Mouse (Mus musculus) lung, embryonic 16.5 days (tissue): ENCODE data around the gene Itgb2. TPM values are rescaled to one million over a fixed set of nuclear protein-coding genes. Genes with fewer than 3 reads are reported as not detected.

Source experiments
- polyA plus RNA-seq: library from polyadenylated mRNA; unstranded; fragments of >200 nt; fragmentation: Nextera tagmentation; extraction: Ambion mirVana; gene quantifications from 2 replicates; pipeline ENCODE4 v1.2.1, GENCODE M21; 2015

Itgb2 gene
- polyA plus RNA-seq, 1 experiment from 2014 or later, result 5.3 TPM

Other genes starting within 250 kb of the Itgb2 start
- gene Adarb1, start 112.0 kb upstream of the Itgb2 start, polyA plus RNA-seq, result 34.1 and 36.6 TPM in 2 replicates
- 30.9 and 32.0 TPM in 2 replicates for gene Fam207a, start 14.5 kb upstream of the Itgb2 start, polyA plus RNA-seq
- 127 and 138 TPM in 2 replicates for gene Pttg1ip, start 51.5 kb downstream of the Itgb2 start, polyA plus RNA-seq
- 344 and 348 TPM in 2 replicates for gene Sumo3, start 75.8 kb downstream of the Itgb2 start, polyA plus RNA-seq
- gene Gm49325, start 75.9 kb downstream of the Itgb2 start, polyA plus RNA-seq, result 2.0 and 2.4 TPM in 2 replicates
- gene Ube2g2, start 92.0 kb downstream of the Itgb2 start, polyA plus RNA-seq, result 66.6 and 69.5 TPM in 2 replicates
- gene Tspear, start 156.3 kb downstream of the Itgb2 start, polyA plus RNA-seq, result 0.25 and 0.38 TPM in 2 replicates
- gene Gm19402, start 160.5 kb downstream of the Itgb2 start, polyA plus RNA-seq, result not detected in 2 replicates
- gene Gm9508, start 167.0 kb downstream of the Itgb2 start, polyA plus RNA-seq, result not detected in 2 replicates
- not detected in 2 replicates for gene Gm10272, start 176.4 kb downstream of the Itgb2 start, polyA plus RNA-seq
- not detected in 2 replicates for gene Gm10024, start 181.2 kb downstream of the Itgb2 start, polyA plus RNA-seq
- gene Gm10142, start 185.6 kb downstream of the Itgb2 start, polyA plus RNA-seq, result not detected in 2 replicates
- not detected in 2 replicates for gene Krtap12-1, start 190.3 kb downstream of the Itgb2 start, polyA plus RNA-seq
- gene Gm10100, start 196.2 kb downstream of the Itgb2 start, polyA plus RNA-seq, result not detected in 2 replicates
- not detected in 2 replicates for gene Gm18596, start 212.4 kb downstream of the Itgb2 start, polyA plus RNA-seq
- gene Gm9736, start 221.1 kb downstream of the Itgb2 start, polyA plus RNA-seq, result not detected in 2 replicates
- not detected in 2 replicates for gene Gm3233, start 229.4 kb downstream of the Itgb2 start, polyA plus RNA-seq
- gene Gm3238, start 241.1 kb downstream of the Itgb2 start, polyA plus RNA-seq, result not detected in 2 replicates
- gene Gm7138, start 246.7 kb downstream of the Itgb2 start, polyA plus RNA-seq, result not detected in 2 replicates